Mouse (Mus musculus) retina, embryonic 14.5 days (tissue): Measurements from ENCODE around the gene Rhox2g.
"Not testable (repeated sequence)": the region's sequence is repeated elsewhere in the genome, so short reads cannot be mapped to it uniquely, and the experiment has no call there.

Source experiments
- DNase-seq: peaks from one replicate; pipeline ENCODE4 v3.0.0-alpha.2; 2015; ENCODE audit warnings: low spot score

Gene Rhox2g

GRCm38 (mm10) chrX:37643370-37643769, at the start of gene Rhox2g:
TSS of gene Rhox2g (minus strand) at chrX:37643470.
- DNase-seq, result not testable (repeated sequence)

DNA sequence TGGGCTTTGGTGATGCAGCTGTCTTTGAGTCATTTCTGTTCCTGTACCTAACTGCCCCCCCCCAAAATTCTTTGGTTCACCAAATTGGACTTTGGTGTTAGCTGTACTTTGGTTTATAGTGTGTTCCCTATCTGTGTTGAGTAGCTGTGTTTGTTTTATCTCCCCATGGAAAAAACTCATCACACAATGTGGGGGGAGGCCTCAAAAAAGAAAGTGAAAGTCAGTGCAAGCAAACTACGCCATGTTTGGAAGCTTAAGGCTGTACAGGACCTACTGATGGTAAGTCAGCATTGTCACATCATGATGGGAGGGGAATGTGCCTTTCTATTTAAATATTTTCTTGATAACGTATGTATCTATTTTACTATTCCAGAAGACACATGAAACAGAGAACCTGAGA, 49.0 kb upstream of the Rhox2g start:
- no peak for DNase-seq

DNA sequence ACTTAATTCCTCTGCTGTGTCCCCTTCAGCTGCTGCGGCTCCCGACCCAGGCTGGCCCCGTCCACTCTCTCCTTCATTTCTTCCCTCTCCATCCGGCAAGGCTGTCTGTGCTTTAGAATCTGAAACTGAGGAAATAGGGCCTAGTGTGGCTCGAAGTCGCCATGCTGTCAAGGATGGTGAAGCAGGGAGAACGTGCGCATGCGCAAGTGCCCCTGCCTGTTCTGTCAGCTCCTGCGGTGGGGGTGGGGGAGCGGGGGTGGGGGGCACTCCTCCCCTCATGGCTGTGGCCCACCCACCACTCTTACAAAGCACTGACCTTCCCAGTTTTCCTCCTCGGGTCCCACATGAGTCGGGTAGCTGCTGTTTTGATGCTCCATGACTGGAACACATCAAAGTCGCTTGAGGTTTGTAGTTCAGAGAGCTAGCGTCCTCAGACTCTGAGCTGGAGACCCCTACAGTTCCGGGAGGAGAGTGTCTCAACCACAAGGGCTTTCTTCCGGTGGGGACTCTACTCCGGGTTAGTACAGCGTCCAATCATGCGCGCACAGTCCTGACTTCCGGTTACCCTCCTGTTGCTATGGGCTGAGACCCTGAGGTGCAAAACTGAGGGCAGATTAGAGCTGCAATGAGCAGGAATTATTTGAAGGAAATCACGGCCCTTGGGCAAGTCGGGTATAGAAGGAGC, 39.9 kb upstream of the Rhox2g start:
- no peak for DNase-seq

DNA sequence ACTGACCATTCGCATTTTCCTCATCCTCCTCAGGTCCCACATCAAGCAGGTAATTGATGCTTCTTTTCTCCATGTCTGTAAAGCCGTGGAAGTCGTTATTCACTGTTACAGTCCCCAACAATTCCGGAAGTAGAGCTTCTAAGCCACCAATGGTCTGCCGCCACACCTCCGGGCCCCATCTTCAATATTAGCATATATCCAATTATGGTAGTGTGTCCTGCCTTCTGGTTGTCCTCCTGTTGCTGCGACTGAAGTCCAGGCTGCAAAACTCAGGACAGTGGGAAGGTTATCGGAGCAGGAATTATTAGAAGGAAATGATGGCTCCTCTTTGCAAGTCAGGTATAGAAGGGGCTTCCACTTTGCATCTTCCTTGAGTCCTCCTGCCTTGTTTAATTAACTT, 29.9 kb upstream of the Rhox2g start, which contains the start of gene Rhox2h:
Rhox2h (minus strand) TSS at position 101 of the 400 bp plus-strand sequence.
- DNase-seq, result not testable (repeated sequence)

- not testable (repeated sequence) for DNase-seq
These were observed 25.4 kb upstream of the Rhox2g start, which contains the start of gene Rhox3h for GRCm38 (mm10) chrX:37668664-37669063. TSS of gene Rhox3h (minus strand) at chrX:37668764.

GRCm38 (mm10) chrX:37651227-37651626, 8.0 kb upstream of the Rhox2g start, which contains the start of gene Rhox4g:
TSS of gene Rhox4g (minus strand) at chrX:37651327.
- DNase-seq, result not testable (repeated sequence)

DNA sequence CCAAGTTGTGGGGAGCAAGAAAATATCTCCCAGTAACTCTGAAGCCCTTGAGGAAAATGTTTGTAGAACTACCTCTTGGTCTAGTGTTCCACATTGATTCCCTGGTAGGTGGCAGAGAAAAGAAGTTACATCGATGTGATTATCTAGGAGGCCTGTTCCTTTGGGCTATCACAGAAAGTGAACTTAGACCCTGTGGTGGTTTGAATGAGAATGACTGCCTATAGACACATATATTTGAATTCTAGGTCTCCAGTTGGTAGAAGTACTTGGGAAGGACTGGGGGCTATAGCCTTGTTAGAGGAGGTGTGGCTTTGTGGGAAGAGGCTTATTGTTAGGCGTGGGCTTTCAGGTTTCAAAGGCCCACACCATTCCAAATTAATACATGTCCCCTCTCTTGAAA, 14.8 kb downstream of the Rhox2g start, which contains the start of gene Rhox3g:
Rhox3g (minus strand) TSS at position 101 of the 400 bp plus-strand sequence.
- not testable (repeated sequence) for DNase-seq

DNA sequence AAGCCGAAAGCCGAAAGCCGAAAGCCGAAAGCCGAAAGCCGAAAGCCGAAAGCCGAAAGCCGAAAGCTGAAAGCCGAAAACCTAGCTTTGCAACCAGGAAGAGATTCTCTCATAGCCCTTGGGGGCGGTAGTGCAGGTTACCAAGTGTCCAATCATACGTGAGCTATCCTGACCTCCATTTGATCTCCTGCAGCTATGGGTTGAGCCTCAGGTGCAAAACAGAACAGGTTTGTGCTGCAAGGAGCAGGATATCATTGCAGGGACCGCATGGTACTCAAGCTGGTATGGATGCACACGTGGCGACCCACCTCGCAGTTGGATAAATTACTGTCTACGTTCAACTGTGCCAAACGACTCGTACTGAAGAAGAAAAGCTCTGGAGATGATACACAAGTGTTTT, 35.7 kb downstream of the Rhox2g start, which contains the start of gene Rhox4f:
Rhox4f (minus strand) TSS at position 101 of the 400 bp plus-strand sequence.
- DNase-seq, result not testable (repeated sequence)
